Mouse (Mus musculus): ENCODE results near the gene Sltm. TPM values are rescaled to one million over a fixed set of nuclear protein-coding genes. Genes with fewer than 3 reads are reported as not detected.

Sltm gene
- polyA plus RNA-seq (2015; fragmentation: Nextera tagmentation; extraction: Ambion mirVana), result 64.6 and 64.8 TPM in 2 replicates

DNA sequence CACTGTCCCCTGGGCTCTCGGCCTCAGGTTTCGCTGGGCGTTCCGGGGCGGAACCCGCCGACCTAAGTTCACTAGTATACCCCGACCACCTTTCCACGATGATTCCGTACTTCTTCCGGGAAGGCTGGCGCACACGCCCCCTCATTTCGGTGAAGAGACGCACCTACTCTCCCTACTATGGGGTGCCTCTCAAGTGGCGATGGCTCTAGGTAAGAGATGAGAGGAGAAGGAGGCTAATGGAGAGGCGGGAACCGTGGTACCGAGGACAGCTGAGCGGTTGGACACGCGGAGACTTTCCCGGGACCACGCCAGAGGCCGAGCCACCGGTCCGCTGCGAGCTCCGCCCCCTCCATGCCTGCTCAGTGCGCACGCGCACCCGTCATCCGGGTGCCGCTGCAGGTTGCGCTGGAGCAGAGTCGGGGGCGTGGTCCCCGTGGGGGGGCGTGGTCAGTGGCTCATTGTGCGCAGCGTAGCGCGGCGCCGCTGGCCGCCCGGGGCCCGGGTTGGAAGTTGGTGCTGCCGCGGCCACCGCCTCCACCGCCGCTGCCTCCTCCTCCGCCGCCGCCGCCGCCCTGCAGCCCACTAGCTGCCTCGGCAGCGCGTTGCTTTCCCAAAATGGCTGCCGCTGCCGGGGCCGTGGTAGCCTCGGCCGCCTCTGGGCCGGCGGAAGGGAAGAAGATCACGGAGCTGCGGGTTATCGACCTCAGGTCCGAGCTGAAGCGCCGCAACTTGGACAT lies at the start of gene Sltm:
Sltm (plus strand) TSS at position 450 of the 737 bp plus-strand sequence.
- no peaks in the 10 kb centered on the region for H3K9me3 ChIP-seq
- ATAC-seq (ENCODE audit: low FRiP score, low read depth), result peak; percentile 97
- H3K27ac ChIP-seq, result peak within 1 kb of the TSS; percentile 97
- H3K4me2 ChIP-seq (replicated peaks), result peak within 1 kb of the TSS; percentile 82
- H3K4me1 ChIP-seq, result peaks cover 12% of the 10 kb centered on the region
- H3K9ac ChIP-seq, result peak within 1 kb of the TSS; percentile 89
- WGBS, result under 1% methylated on average over 67 of the region's 75 CpGs
- peaks cover 8% of the 10 kb centered on the region; the same call in 1 of the 2 replicates for H3K36me3 ChIP-seq
- peak within 1 kb of the TSS; percentile 88 for H3K4me3 ChIP-seq
- no peaks in the 10 kb centered on the region for H3K27me3 ChIP-seq

DNA sequence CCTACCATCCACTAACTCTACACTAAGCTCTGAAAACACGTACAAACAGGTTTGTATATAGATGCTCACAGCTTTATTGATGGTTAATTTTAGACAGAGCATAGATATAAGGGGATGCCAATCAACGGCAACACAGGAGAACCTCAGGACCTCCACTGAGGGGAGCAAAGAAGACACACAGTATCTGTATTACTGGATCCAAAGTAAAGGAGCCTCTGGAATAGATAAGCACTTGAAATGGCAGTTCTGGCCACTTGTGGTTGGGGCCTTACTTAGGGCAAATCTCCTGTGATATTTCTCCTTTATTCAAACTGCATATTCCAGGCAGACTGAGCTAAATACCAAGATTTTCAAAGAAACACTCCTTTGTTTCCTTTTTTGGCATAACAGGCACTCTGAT lies 49.5 kb upstream of the Sltm start:
- 89% methylated on average over 2 of the region's 2 CpGs for WGBS
- no peak for ATAC-seq (ENCODE audit: low FRiP score, low read depth)
- Histone ChIP-seq H3K9me3 (no peaks in the 10 kb centered on the region), H3K36me3 (peaks cover 18% of the 10 kb centered on the region), H3K4me3 (no peak overlapping the region), H3K27ac (no peak overlapping the region), H3K4me1 (no peaks in the 10 kb centered on the region), H3K9ac (no peak overlapping the region), H3K4me2 (replicated peaks) (no peak overlapping the region), H3K27me3 (no peaks in the 10 kb centered on the region)

DNA sequence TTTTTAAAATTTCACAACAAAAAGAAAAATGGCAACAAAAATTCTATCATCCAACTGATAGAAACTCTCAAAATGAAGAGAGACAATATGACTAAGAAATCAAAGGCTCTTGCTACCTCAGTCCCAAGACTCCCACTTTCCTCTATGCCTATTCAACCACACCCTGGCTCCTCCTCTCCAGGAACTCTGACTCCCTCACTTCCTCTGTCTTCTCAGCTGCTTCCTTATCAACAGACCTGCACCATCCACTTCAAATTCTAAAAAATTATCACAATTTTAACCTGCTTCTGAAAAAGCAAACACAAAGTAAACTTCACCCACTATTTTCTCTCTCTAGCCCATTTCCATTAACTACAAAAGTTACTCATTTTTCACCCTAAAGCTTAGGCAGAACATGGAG lies 45.6 kb upstream of the Sltm start:
- ATAC-seq (ENCODE audit: low FRiP score, low read depth), result no peak
- Histone ChIP-seq H3K4me3 (no peak overlapping the region), H3K27ac (no peak overlapping the region), H3K27me3 (no peaks in the 10 kb centered on the region), H3K9me3 (no peaks in the 10 kb centered on the region), H3K9ac (no peak overlapping the region), H3K36me3 (peaks cover 24% of the 10 kb centered on the region), H3K4me1 (no peaks in the 10 kb centered on the region), H3K4me2 (replicated peaks) (no peak overlapping the region)

DNA sequence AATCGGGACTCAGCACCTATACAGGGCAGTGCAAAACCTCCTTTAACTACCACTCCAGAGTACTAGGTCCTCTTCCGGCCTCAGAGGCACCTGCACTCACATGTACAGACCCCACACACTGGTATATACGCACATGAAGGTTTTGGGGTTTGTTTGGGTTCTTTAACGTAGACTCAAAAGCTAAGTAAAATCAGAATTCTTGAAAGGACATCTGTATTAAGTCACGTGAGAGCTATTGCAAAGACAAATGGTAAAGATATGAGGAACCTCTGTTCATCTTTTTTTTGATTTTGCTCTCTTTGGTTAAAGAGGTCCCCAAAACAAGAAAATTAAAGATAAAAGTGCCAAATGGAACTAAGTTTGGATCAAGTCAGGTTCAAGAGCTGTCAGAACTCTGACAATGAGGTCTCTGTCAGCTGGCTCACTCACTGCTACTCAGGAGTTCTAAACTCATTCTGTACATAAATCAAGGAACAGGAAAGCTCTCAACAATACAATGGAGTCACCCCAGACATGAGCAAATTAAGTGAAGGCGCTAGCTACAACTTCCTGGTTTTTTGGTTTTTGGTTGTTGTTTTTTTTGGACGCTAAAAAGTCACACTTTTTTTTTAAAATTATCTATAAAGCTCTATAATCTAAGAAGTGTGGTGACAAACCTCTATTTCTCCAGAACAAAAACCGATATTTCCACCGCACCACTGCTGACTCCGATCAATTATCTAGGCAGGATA lies 40.1 kb upstream of the Sltm start:
- Histone ChIP-seq H3K27me3 (no peaks in the 10 kb centered on the region), H3K9ac (peak overlapping the region; percentile 97), H3K4me2 (replicated peaks) (peak overlapping the region; percentile 68), H3K9me3 (no peaks in the 10 kb centered on the region), H3K4me1 (peaks cover 10% of the 10 kb centered on the region), H3K36me3 (peaks cover 14% of the 10 kb centered on the region; the same call in 1 of the 2 replicates), H3K27ac (no peak overlapping the region), H3K4me3 (peak overlapping the region; percentile 98)
- ATAC-seq (ENCODE audit: low FRiP score, low read depth), result no peak
- 40% methylated on average over 10 of the region's 10 CpGs for WGBS

DNA sequence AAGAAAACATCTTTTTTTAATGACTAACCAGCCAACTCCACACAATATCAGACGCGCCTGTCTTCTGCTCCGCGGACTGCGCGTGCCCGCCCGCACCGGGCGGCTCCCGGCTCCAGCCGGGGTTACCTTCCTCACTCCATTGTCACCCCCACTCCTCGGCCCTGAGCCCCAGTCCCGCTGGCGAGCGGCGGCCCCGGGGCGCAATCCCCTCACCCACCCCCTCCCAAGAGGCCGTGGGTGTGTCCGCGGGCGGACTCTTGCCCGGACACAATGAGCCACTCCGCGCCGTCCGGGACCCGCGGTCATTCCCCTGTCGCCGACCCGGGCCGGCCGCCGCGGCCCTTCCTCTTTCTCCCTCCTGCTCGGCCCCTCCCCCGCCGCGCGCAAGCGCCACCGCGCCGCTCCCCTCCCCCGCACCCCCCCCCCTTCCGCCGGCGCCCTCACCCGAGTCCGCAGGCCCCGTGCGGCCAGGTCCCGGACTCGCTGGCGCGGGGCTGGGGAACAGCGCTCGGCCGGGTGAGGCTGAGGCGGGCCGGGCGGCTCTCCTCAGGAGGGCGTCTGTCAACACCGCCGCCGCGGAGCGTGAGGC lies 39.4 kb upstream of the Sltm start:
- no peaks in the 10 kb centered on the region for H3K27me3 ChIP-seq
- peaks cover 10% of the 10 kb centered on the region for H3K4me1 ChIP-seq
- peak overlapping the region; percentile 98 for H3K27ac ChIP-seq
- under 1% methylated on average over 54 of the region's 70 CpGs for WGBS
- H3K36me3 ChIP-seq, result peaks cover 11% of the 10 kb centered on the region; the same call in 1 of the 2 replicates
- H3K9me3 ChIP-seq, result no peaks in the 10 kb centered on the region
- peak overlapping the region; percentile 68 for H3K4me2 ChIP-seq (replicated peaks)
- H3K9ac ChIP-seq, result peak overlapping the region; percentile 97
- peak; percentile 87 for ATAC-seq (ENCODE audit: low FRiP score, low read depth)
- peak overlapping the region; percentile 98 for H3K4me3 ChIP-seq

DNA sequence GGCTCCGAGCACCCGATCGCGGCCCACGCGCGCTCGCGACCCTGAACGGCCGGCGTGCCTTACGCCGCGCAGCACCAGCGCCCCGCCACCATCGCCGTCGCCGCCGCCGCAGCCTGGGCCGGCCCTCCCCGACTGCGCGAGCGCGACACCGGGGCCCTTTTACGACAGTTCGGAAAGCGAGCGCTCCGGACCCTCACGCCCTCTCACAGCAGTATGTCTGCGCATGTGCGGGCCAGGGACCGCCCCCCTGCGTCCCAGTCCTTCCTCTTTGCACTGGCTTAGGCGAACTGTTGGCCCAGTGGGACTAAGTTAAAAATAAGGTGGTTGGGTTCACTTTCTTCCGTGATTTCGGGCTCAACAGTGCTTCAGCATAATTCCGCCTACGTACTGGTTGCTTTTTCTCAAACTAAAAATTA lies 38.9 kb upstream of the Sltm start, which contains the start of gene Rnf111:
Rnf111 (minus strand) TSS at position 100 of the 416 bp plus-strand sequence.
- WGBS, result under 1% methylated on average over 45 of the region's 45 CpGs
- no peaks in the 10 kb centered on the region for H3K27me3 ChIP-seq
- H3K4me3 ChIP-seq, result peak within 1 kb of the TSS; percentile 98
- peaks cover 10% of the 10 kb centered on the region for H3K4me1 ChIP-seq
- peak within 1 kb of the TSS; percentile 68 for H3K4me2 ChIP-seq (replicated peaks)
- peaks cover 6% of the 10 kb centered on the region; the same call in 1 of the 2 replicates for H3K36me3 ChIP-seq
- H3K27ac ChIP-seq, result peak within 1 kb of the TSS; percentile 98
- peak within 1 kb of the TSS; percentile 97 for H3K9ac ChIP-seq
- H3K9me3 ChIP-seq, result no peaks in the 10 kb centered on the region
- peak; percentile 95 for ATAC-seq (ENCODE audit: low FRiP score, low read depth)

DNA sequence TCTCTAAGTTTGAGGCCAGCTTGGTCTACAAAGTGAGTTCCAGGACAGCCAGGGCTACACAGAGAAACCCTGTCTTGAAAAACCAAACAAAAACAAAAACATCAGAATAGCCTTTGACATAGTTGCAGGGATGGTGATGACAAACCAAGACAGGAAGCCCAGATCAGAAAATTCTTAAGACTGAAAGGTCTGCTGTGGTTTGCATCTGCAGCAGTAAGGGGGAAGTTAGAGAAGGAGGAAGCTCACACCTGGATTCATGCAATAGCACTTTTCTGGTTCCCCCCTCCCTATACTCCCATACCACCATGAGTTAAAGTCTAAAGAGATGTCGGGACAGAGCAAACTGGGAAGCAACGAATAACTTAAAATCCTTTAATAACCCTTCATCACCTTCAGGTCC lies 36.4 kb upstream of the Sltm start:
- no peak overlapping the region for H3K4me2 ChIP-seq (replicated peaks)
- no peaks in the 10 kb centered on the region for H3K9me3 ChIP-seq
- 76% methylated on average over 2 of the region's 2 CpGs for WGBS
- H3K27ac ChIP-seq, result no peak overlapping the region
- H3K4me1 ChIP-seq, result peaks cover 10% of the 10 kb centered on the region
- no peak overlapping the region for H3K9ac ChIP-seq
- H3K4me3 ChIP-seq, result no peak overlapping the region
- H3K27me3 ChIP-seq, result no peaks in the 10 kb centered on the region
- H3K36me3 ChIP-seq, result no peaks in the 10 kb centered on the region
- no peak for ATAC-seq (ENCODE audit: low FRiP score, low read depth)

DNA sequence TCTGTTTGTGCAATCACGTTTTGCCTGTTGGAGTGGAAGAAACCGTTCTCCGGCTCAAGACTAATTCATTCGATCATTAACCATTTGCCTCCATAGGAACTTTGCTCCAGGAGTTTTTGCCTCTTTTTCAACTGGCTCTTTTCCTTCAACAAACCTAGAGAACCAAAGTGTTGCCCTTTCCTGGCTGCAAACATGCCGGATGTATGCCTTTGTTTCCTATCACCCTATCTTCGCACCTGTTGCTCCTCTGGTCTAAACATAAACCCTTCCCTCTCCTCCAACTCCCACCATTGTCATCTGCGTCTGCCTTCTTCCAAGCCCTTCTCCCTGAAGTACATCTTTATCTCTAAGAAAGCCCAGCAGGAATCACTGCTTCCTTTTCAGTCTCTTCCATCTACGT lies 35.8 kb upstream of the Sltm start:
- WGBS, result 83% methylated on average over 8 of the region's 8 CpGs
- Histone ChIP-seq H3K27me3 (no peaks in the 10 kb centered on the region), H3K9me3 (no peaks in the 10 kb centered on the region), H3K4me1 (peaks cover 10% of the 10 kb centered on the region), H3K4me3 (no peak overlapping the region), H3K9ac (no peak overlapping the region), H3K27ac (no peak overlapping the region), H3K4me2 (replicated peaks) (no peak overlapping the region), H3K36me3 (no peaks in the 10 kb centered on the region)
- ATAC-seq (ENCODE audit: low FRiP score, low read depth), result no peak

DNA sequence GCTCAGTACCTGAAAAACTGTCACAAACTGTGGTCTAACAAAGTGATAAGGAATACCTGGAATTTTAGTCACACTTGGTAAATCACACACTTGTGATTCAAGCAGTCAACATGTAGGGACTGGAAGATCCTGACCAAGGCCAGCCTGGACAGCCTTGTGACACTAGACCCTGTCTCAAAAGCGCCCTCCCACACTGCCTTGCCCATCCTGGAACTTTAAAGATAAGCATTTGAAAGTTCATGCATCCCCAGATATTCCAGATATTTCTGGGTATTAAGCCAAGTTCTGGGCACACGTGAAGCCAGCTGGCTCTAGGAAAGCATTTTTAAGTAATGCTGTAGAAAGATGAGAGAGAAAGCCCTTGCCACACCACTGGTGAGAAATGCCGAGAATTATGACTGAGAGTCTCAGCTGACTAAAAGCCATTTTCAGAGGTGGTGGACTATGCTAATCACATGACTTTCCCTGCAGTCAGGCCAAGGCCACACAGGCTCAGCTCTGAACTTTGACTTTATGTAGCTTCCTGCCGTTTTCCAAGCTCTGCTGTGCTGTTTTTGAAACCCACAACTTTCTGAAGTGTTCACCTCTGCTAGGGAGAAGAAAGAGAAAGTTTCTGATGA lies 32.5 kb upstream of the Sltm start:
- H3K36me3 ChIP-seq, result no peaks in the 10 kb centered on the region
- ATAC-seq (ENCODE audit: low FRiP score, low read depth), result no peak
- WGBS, result 71% methylated on average over 4 of the region's 4 CpGs

DNA sequence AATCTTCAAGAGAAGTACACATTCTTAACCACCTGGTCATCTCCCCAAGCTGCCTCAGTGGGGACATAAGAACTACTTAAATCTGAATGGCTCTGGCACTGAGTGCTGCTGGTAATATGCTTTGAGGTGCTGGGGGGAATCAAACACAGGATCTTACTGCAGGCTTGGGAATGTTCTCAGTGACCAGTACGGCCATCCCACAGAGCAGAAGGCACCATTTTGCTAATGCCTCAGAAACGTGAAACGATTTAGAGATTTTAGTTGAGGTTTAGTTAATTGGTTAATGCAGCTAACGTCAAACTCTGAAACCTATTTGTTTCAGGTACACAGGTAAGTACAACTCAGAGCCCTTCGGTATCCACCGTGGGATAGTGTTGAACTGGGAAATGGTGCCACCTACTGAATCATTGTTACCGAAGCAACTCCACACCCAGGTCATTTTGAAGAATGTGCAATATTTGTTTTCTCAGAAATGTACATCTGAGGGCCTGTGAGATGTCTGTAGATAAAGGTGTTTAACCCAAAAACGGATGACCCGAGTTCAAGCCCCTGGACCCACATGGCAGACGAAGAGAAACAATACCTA lies 31.5 kb upstream of the Sltm start:
- ATAC-seq (ENCODE audit: low FRiP score, low read depth), result no peak
- no peak overlapping the region for H3K4me2 ChIP-seq (replicated peaks)
- H3K4me3 ChIP-seq, result no peak overlapping the region
- H3K9me3 ChIP-seq, result no peaks in the 10 kb centered on the region
- H3K27ac ChIP-seq, result no peak overlapping the region
- H3K4me1 ChIP-seq, result no peaks in the 10 kb centered on the region
- whole genome bisulfite sequencing, result 63% methylated on average over 10 of the region's 10 CpGs
- H3K9ac ChIP-seq, result no peak overlapping the region
- H3K36me3 ChIP-seq, result no peaks in the 10 kb centered on the region
- no peaks in the 10 kb centered on the region for H3K27me3 ChIP-seq

More for the DNA sequence above, 32.5 kb upstream of the Sltm start:
- Histone ChIP-seq H3K4me1 (no peaks in the 10 kb centered on the region), H3K9ac (no peak overlapping the region), H3K4me2 (replicated peaks) (no peak overlapping the region), H3K9me3 (no peaks in the 10 kb centered on the region), H3K27ac (no peak overlapping the region), H3K27me3 (no peaks in the 10 kb centered on the region), H3K4me3 (no peak overlapping the region)

DNA sequence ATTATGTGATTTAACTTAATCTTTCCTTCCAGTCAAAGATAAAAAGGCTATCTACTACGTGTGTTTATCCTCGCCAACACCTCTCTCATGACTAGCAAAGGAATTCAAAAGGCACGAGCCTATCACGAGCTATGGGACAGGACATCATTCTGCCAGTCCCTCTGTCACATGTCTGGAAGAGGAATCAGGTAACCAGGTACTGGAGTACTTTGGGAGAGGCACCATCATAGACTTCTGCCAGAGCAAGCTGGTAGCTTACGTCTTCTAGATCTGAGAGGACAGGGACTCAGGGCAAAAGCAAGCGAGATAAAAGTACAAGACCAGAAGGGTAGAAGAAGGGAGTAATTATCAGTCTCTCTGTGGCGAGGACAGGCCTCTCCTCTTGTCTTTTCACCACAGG lies 30.9 kb upstream of the Sltm start:
- Histone ChIP-seq H3K4me3 (no peak overlapping the region), H3K9me3 (no peaks in the 10 kb centered on the region), H3K9ac (no peak overlapping the region), H3K36me3 (no peaks in the 10 kb centered on the region), H3K4me1 (no peaks in the 10 kb centered on the region), H3K27ac (no peak overlapping the region), H3K4me2 (replicated peaks) (no peak overlapping the region), H3K27me3 (no peaks in the 10 kb centered on the region)
- WGBS, result 79% methylated on average over 7 of the region's 7 CpGs
- ATAC-seq (ENCODE audit: low FRiP score, low read depth), result no peak

Data from limb, embryonic 13.5 days (tissue).